Mouse (Mus musculus) C2C12 (cell line): ENCODE data around the gene Pmpca. TPM values are rescaled to one million over a fixed set of nuclear protein-coding genes. Genes with fewer than 3 reads are reported as not detected.

Source experiments
- H3K27me3 ChIP-seq: one replicate; pipeline ENCODE4 v1.6.1; 2011; ENCODE audit not compliant: control insufficient read depth, insufficient read depth, insufficient read length
- H3K36me3 ChIP-seq: one replicate; pipeline ENCODE4 v1.6.1; 2011; ENCODE audit not compliant: control insufficient read depth, insufficient read depth
- H3K4me3 ChIP-seq: one replicate; pipeline ENCODE4 v1.5.1; 2011; ENCODE audit warnings: mild to moderate bottlenecking, control low read depth; ENCODE audit not compliant: poor library complexity, insufficient read depth, severe bottlenecking
- H3K79me2 ChIP-seq: one replicate; pipeline ENCODE4 v1.6.1; 2011; ENCODE audit not compliant: control insufficient read depth, insufficient read depth
- H3K79me3 ChIP-seq: one replicate; pipeline ENCODE4 v1.6.1; 2011; ENCODE audit warnings: low read depth, control low read depth
- H3ac ChIP-seq: one replicate; pipeline ENCODE3; 2011; ENCODE audit warnings: low read depth; ENCODE audit not compliant: control insufficient read depth, insufficient read length
- CTCF ChIP-seq: IDR thresholded peaks from one replicate; pipeline ENCODE4 v1.5.1; 2011; ENCODE audit not compliant: control insufficient read depth, insufficient read depth, insufficient read length
- polyA plus RNA-seq: library from polyadenylated mRNA; unstranded; fragments of >200 nt; fragmentation: generic; extraction: Trizol; gene quantifications from one replicate; pipeline ENCODE4 v1.2.1, GENCODE M21; 2012; ENCODE audit warnings: missing spikeins

The Pmpca gene
- polyA plus RNA-seq, 1 experiment: 93.8 TPM

- Histone ChIP-seq H3K4me3 (peak overlapping the region; percentile 74), H3ac (peak overlapping the region; percentile 53), H3K79me3 (peaks cover 21% of the 10 kb centered on the region), H3K79me2 (peaks cover 55% of the 10 kb centered on the region), H3K36me3 (peaks cover 11% of the 10 kb centered on the region), H3K27me3 (no peaks in the 10 kb centered on the region)
- TF ChIP-seq CTCF: no peak
Measured at GRCm38 (mm10) chr2:26446671-26447070, 57.5 kb downstream of the Pmpca start.

Other genes with a start within 250 kb of the Pmpca start
- not detected for gene Lhx3, start 181.1 kb upstream of the Pmpca start, polyA plus RNA-seq
- 15.2 TPM for gene Qsox2, start 151.8 kb upstream of the Pmpca start, polyA plus RNA-seq
- gene Ccdc187, start 94.8 kb upstream of the Pmpca start, polyA plus RNA-seq: not detected
- gene Gpsm1, start 73.8 kb upstream of the Pmpca start, polyA plus RNA-seq: 20.6 TPM
- 35.6 TPM for gene Dnlz, start 37.2 kb upstream of the Pmpca start, polyA plus RNA-seq
- 0.20 TPM for gene Card9, start 28.4 kb upstream of the Pmpca start, polyA plus RNA-seq
- 11.7 TPM for gene Snapc4, start 8.7 kb upstream of the Pmpca start, polyA plus RNA-seq
- 49.1 TPM for gene Entr1, start within 50 bp of the Pmpca start, polyA plus RNA-seq
- gene Inpp5e, start 19.9 kb downstream of the Pmpca start, polyA plus RNA-seq: 8.3 TPM
- 19.5 TPM for gene Sec16a, start 55.9 kb downstream of the Pmpca start, polyA plus RNA-seq
- gene Notch1, start 127.3 kb downstream of the Pmpca start, polyA plus RNA-seq: 4.5 TPM
- 5.6 TPM for gene Egfl7, start 190.7 kb downstream of the Pmpca start, polyA plus RNA-seq
- gene Gm20532, start 197.3 kb downstream of the Pmpca start, polyA plus RNA-seq: not detected
- 37.9 TPM for gene Agpat2, start 215.1 kb downstream of the Pmpca start, polyA plus RNA-seq
- 8.2 TPM for gene Fam69b, start 239.1 kb downstream of the Pmpca start, polyA plus RNA-seq